Mouse (Mus musculus): ENCODE data around the gene Def6. TPM values are rescaled to one million over a fixed set of nuclear protein-coding genes. Genes with fewer than 3 reads are reported as not detected.

The Def6 gene
- total RNA-seq, 1 experiment: 17.6 TPM

DNA sequence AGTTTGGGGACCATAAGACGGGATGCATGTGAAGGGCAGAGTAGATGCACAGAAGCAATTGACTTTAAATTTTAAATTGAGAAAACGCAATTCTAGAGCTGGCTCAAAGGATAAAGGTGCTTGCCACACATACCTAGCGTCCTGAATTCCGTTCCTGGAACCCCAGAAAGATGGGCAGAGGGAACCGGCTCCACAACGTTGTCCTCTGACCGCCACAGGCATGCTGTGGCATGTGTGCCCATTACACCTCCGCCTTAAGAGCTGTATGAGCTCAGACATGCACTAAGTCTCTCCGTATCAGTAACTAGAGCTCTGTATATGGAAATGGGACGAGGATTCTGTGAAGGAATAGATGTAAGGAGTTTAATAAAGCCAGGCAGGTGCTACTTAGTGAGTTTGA is 17.0 kb downstream of the Def6 start:
- Histone ChIP-seq H3K9ac (ENCODE audit: insufficient read depth, low read depth, low read length, poor library complexity, severe bottlenecking) (no peak overlapping the region), H3K9me3 (ENCODE audit: control insufficient read depth, insufficient read depth, low read depth, low read length) (no peaks in the 10 kb centered on the region), H3K27ac (ENCODE audit: insufficient read depth, low read depth, low read length, poor library complexity, severe bottlenecking) (no peak overlapping the region), H3K4me3 (ENCODE audit: insufficient read depth in 1 of 2, low read depth in 1 of 2, low read length in 2 of 2, poor library complexity in 1 of 2, severe bottlenecking in 1 of 2) (no peak overlapping the region), H3K36me3 (ENCODE audit: control insufficient read depth, insufficient read depth, low read length, poor library complexity, severe bottlenecking) (peaks cover 18% of the 10 kb centered on the region), H3K4me1 (ENCODE audit: control insufficient read depth in 2 of 2, insufficient read depth in 2 of 2, low read length in 2 of 2, poor library complexity in 1 of 2) (peaks cover 2 to 12% of the 10 kb centered on the region in 2 experiments; a peak in 3 of 4 replicates)
- no peak for DNase-seq (ENCODE audit: low read depth, low spot score)
- in situ Hi-C loops (cut with MboI; ENCODE audit: low sequenced_read_pairs in 2 of 2, unreplicated experiment in 2 of 2): no loop called here
- TF ChIP-seq ZNF384 (IDR thresholded peaks at IDR 0.05; ENCODE audit: low read depth, low read length) (no peak), MAFK (IDR thresholded peaks at IDR 0.05; ENCODE audit: insufficient read depth, low read depth, low read length) (no peak)

DNA sequence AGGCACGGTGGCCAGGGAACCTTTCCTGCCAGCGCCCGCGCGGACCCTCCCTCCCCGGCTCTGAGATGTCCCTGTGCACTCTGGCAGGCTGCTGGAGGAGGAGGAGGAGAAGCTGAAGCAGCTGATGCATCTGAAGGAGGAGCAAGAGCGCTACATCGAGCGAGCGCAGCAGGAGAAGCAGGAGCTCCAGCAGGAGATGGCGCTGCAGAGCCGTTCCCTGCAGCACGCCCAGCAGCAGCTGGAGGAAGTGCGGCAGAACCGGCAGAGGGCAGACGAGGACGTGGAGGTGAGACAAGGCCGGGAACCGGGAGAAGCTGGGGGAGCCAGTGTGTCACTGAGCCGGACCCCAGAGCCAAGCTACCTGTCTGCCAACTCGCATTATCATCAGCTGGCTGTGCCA is 18.4 kb downstream of the Def6 start:
- Histone ChIP-seq H3K9ac (ENCODE audit: insufficient read depth, low read depth, low read length, poor library complexity, severe bottlenecking) (peak overlapping the region; percentile 11; the same call in 1 of the 2 replicates), H3K27ac (ENCODE audit: insufficient read depth, low read depth, low read length, poor library complexity, severe bottlenecking) (no peak overlapping the region), H3K4me1 (ENCODE audit: control insufficient read depth in 2 of 2, insufficient read depth in 2 of 2, low read length in 2 of 2, poor library complexity in 1 of 2) (peaks cover 2 to 20% of the 10 kb centered on the region in 2 experiments), H3K9me3 (ENCODE audit: control insufficient read depth, insufficient read depth, low read depth, low read length) (no peaks in the 10 kb centered on the region), H3K4me3 (ENCODE audit: insufficient read depth in 1 of 2, low read depth in 1 of 2, low read length in 2 of 2, poor library complexity in 1 of 2, severe bottlenecking in 1 of 2) (peak overlapping the region; percentile 32 to 47; a peak in 2 of 4 replicates), H3K36me3 (ENCODE audit: control insufficient read depth, insufficient read depth, low read length, poor library complexity, severe bottlenecking) (peaks cover 16% of the 10 kb centered on the region)
- in situ Hi-C loops (cut with MboI; ENCODE audit: low sequenced_read_pairs in 2 of 2, unreplicated experiment in 2 of 2): no loop called here
- TF ChIP-seq CHD2 (IDR thresholded peaks at IDR 0.05; ENCODE audit: low read depth, low read length): no peak
- 0 out of 2 replicates have a peak, but pooled peaks have one; percentile 22 for TF ChIP-seq ZNF384 (IDR thresholded peaks at IDR 0.05; ENCODE audit: low read depth, low read length)
- TF ChIP-seq MAFK (IDR thresholded peaks at IDR 0.05; ENCODE audit: insufficient read depth, low read depth, low read length): no peak
- TF ChIP-seq ZC3H11A (IDR thresholded peaks at IDR 0.05; ENCODE audit: borderline replicate concordance, low read depth, low read length): peak; percentile 29
- peak; percentile 69; the same call in 1 of the 2 replicates for TF ChIP-seq HCFC1 (IDR thresholded peaks at IDR 0.05; ENCODE audit: borderline replicate concordance, insufficient read depth, low read length)
- no peak for DNase-seq (ENCODE audit: low read depth, low spot score)

DNA sequence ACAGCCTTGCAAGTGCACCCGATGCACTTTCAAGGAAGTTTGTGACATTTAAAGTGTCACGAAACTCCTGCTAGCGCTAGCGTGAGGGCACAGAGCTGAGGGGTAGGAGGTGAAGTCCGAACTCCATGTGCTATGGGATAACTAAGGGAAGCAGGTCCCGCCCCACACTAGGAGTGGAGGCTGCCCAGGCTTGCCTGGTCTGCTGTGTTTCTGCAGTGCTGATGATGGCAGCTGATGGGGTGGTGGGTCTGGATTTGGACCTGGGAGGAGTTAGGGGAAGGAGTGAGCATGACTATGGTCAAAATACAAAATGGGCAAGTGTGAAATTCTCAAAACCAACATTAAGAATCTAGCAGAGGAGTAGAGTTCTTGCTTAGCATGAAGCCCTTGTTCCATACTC is 22.9 kb downstream of the Def6 start:
- DNase-seq (ENCODE audit: low read depth, low spot score): no peak
- peaks cover 8 to 31% of the 10 kb centered on the region in 2 experiments for H3K4me1 ChIP-seq (ENCODE audit: control insufficient read depth in 2 of 2, insufficient read depth in 2 of 2, low read length in 2 of 2, poor library complexity in 1 of 2)
- no peak overlapping the region for H3K4me3 ChIP-seq (ENCODE audit: insufficient read depth in 1 of 2, low read depth in 1 of 2, low read length in 2 of 2, poor library complexity in 1 of 2, severe bottlenecking in 1 of 2)
- in situ Hi-C loops (cut with MboI; ENCODE audit: low sequenced_read_pairs in 2 of 2, unreplicated experiment in 2 of 2): no loop called here
- H3K36me3 ChIP-seq (ENCODE audit: control insufficient read depth, insufficient read depth, low read length, poor library complexity, severe bottlenecking): peaks cover 12% of the 10 kb centered on the region
- peak overlapping the region; percentile 64 for H3K27ac ChIP-seq (ENCODE audit: insufficient read depth, low read depth, low read length, poor library complexity, severe bottlenecking)
- no peaks in the 10 kb centered on the region for H3K9me3 ChIP-seq (ENCODE audit: control insufficient read depth, insufficient read depth, low read depth, low read length)
- peak overlapping the region; percentile 37; the same call in 1 of the 2 replicates for H3K9ac ChIP-seq (ENCODE audit: insufficient read depth, low read depth, low read length, poor library complexity, severe bottlenecking)
- TF ChIP-seq ZNF384 (IDR thresholded peaks at IDR 0.05; ENCODE audit: low read depth, low read length): no peak
- no peak for TF ChIP-seq MAFK (IDR thresholded peaks at IDR 0.05; ENCODE audit: insufficient read depth, low read depth, low read length)
- no peak for TF ChIP-seq ZC3H11A (IDR thresholded peaks at IDR 0.05; ENCODE audit: borderline replicate concordance, low read depth, low read length)
- TF ChIP-seq HCFC1 (IDR thresholded peaks at IDR 0.05; ENCODE audit: borderline replicate concordance, insufficient read depth, low read length): no peak
- TF ChIP-seq CHD2 (IDR thresholded peaks at IDR 0.05; ENCODE audit: low read depth, low read length): no peak

DNA sequence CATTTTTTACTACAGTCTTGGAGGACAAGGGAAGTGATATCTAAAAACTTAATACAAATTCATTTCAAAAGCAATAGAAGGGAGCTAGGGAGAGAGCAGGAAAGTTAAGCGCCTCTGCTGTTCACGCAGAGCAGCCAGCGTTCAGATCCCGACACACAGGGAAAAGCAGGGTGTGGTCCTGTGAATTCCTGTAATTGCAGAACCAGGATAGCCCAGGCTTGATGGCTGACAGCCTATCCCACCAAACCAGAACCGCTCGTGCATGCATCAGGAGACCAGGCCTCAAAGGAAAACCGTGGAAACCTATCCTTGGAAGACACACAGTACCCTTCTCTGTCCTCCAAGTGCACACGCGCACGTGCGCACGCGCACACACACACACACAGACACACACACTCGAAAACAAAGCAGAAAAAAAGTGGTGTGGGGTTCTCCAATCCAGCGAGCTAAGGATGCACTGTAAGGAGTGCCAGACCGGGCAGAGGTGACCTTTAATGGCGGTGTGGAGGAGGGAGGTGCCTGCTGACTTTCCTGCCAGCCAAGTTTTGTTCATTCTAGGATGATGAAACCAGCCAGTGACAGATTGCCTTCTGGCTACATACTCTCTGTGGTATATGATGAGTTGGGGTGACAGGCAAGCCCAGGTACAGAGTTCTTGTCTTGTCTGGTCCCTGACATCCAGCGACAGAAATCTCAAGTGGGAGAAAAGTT is 23.6 kb downstream of the Def6 start:
- Histone ChIP-seq H3K4me3 (ENCODE audit: insufficient read depth in 1 of 2, low read depth in 1 of 2, low read length in 2 of 2, poor library complexity in 1 of 2, severe bottlenecking in 1 of 2) (peak overlapping the region in 1 of 2 experiments; percentile 4; a peak in 1 of 4 replicates), H3K9ac (ENCODE audit: insufficient read depth, low read depth, low read length, poor library complexity, severe bottlenecking) (peak overlapping the region; percentile 37; the same call in 1 of the 2 replicates), H3K9me3 (ENCODE audit: control insufficient read depth, insufficient read depth, low read depth, low read length) (no peaks in the 10 kb centered on the region), H3K4me1 (ENCODE audit: control insufficient read depth in 2 of 2, insufficient read depth in 2 of 2, low read length in 2 of 2, poor library complexity in 1 of 2) (peaks cover 8 to 33% of the 10 kb centered on the region in 2 experiments), H3K36me3 (ENCODE audit: control insufficient read depth, insufficient read depth, low read length, poor library complexity, severe bottlenecking) (peaks cover 12% of the 10 kb centered on the region), H3K27ac (ENCODE audit: insufficient read depth, low read depth, low read length, poor library complexity, severe bottlenecking) (peak overlapping the region; percentile 64; the same call in 1 of the 2 replicates)
- in situ Hi-C loops (cut with MboI; ENCODE audit: low sequenced_read_pairs in 2 of 2, unreplicated experiment in 2 of 2): no loop called here
- no peak for TF ChIP-seq ZNF384 (IDR thresholded peaks at IDR 0.05; ENCODE audit: low read depth, low read length)
- TF ChIP-seq HCFC1 (IDR thresholded peaks at IDR 0.05; ENCODE audit: borderline replicate concordance, insufficient read depth, low read length): no peak
- TF ChIP-seq MAFK (IDR thresholded peaks at IDR 0.05; ENCODE audit: insufficient read depth, low read depth, low read length): no peak
- no peak for TF ChIP-seq ZC3H11A (IDR thresholded peaks at IDR 0.05; ENCODE audit: borderline replicate concordance, low read depth, low read length)
- no peak for TF ChIP-seq CHD2 (IDR thresholded peaks at IDR 0.05; ENCODE audit: low read depth, low read length)
- no peak for DNase-seq (ENCODE audit: low read depth, low spot score)

Data from ES-E14 (cell line).